Mouse (Mus musculus) forebrain, embryonic 10.5 days (tissue): ENCODE results near the gene Ddx28. TPM values are rescaled to one million over a fixed set of nuclear protein-coding genes. Genes with fewer than 3 reads are reported as not detected.
"Not testable (repeated sequence)": the region's sequence is repeated elsewhere in the genome, so short reads cannot be mapped to it uniquely, and the experiment has no call there.

ENCODE experiments used
- DNase-seq: peaks from one replicate; pipeline ENCODE4 v3.0.0-alpha.2; 2017; ENCODE audit warnings: low spot score; ENCODE audit errors: extremely low spot score
- H3K27ac ChIP-seq: fragments of 300-500 bp; sonication (generic); 2 replicates; pipeline ENCODE4 v1.5.1; 2016; ENCODE audit warnings: mild to moderate bottlenecking
- H3K27me3 ChIP-seq: fragments of 300-500 bp; sonication (generic); 2 replicates; pipeline ENCODE4 v1.6.1; 2016; ENCODE audit warnings: mild to moderate bottlenecking; ENCODE audit not compliant: poor library complexity, severe bottlenecking
- H3K36me3 ChIP-seq: fragments of 300-500 bp; sonication (generic); replicated peaks from 2 replicates; pipeline ENCODE4 v1.6.1; 2016; ENCODE audit warnings: mild to moderate bottlenecking, moderate library complexity
- H3K4me1 ChIP-seq: fragments of 300-500 bp; sonication (generic); 2 replicates; pipeline ENCODE4 v1.6.1; 2016
- H3K4me3 ChIP-seq: fragments of 300-500 bp; sonication (generic); 2 replicates; pipeline ENCODE4 v1.5.1; 2016; ENCODE audit warnings: mild to moderate bottlenecking, moderate library complexity
- H3K9me3 ChIP-seq: fragments of 300-500 bp; sonication (generic); 2 replicates; pipeline ENCODE4 v1.6.1; 2016; ENCODE audit warnings: mild to moderate bottlenecking, moderate library complexity
- WGBS: fragments of 180-500 bp; shearing (Covaris S2); methylation state at CpG from one replicate; pipeline ENCODE4 v1.1.7; 2016; 5-methylcytosine and 5-hydroxymethylcytosine counted together
- polyA plus RNA-seq: library from polyadenylated mRNA; unstranded; fragments of >200 nt; fragmentation: Nextera tagmentation; extraction: Ambion mirVana; gene quantifications from 2 replicates; pipeline ENCODE4 v1.2.1, GENCODE M21; 2016

Gene Ddx28
- polyA plus RNA-seq, 1 experiment from 2014 or later: 24.0 TPM

- whole genome bisulfite sequencing: 95% methylated on average over 11 of the region's 11 CpGs
- Histone ChIP-seq H3K36me3 (peaks cover 50% of the 10 kb centered on the region), H3K9me3 (no peaks in the 10 kb centered on the region)
Measured at GRCm38 (mm10) chr8:106046872-106047559, 35.3 kb upstream of the Ddx28 start.

GRCm38 (mm10) chr8:106044151-106044550 is 32.5 kb upstream of the Ddx28 start:
- Histone ChIP-seq H3K4me3 (no peak overlapping the region), H3K4me1 (no peaks in the 10 kb centered on the region), H3K27ac (no peak overlapping the region), H3K9me3 (no peaks in the 10 kb centered on the region), H3K27me3 (no peaks in the 10 kb centered on the region), H3K36me3 (peaks cover 38% of the 10 kb centered on the region)
- no peak for DNase-seq
- WGBS: 86% methylated on average over 3 of the region's 3 CpGs

More at GRCm38 (mm10) chr8:106046872-106047559, 35.3 kb upstream of the Ddx28 start:
- Histone ChIP-seq H3K27ac (no peak overlapping the region), H3K4me1 (no peaks in the 10 kb centered on the region), H3K4me3 (no peak overlapping the region), H3K27me3 (no peaks in the 10 kb centered on the region)
- no peak for DNase-seq

DNA sequence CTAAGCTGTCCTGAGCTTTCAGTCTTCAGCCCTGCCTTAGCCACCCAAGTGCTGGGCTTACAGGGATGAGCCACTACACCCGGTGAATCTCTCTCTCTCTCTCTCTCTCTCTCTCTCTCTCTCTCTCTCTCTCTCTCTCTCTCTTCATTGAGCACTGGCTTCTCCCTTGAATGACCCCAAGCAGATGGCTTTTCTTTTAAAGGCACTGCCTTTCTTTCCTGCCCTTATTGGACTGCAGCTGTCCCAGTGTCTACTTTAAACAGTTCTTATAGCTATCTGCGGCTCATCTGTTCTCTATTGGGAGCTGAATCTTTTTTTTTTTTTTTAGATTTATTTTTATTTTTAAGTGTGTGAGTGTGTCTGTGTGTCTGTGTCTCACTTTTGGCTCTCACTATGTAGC is 31.4 kb upstream of the Ddx28 start:
- Histone ChIP-seq H3K27ac (no peak overlapping the region), H3K9me3 (no peaks in the 10 kb centered on the region), H3K4me3 (no peak overlapping the region), H3K4me1 (no peaks in the 10 kb centered on the region), H3K27me3 (no peaks in the 10 kb centered on the region), H3K36me3 (peaks cover 36% of the 10 kb centered on the region)
- 96% methylated on average over 2 of the region's 2 CpGs for WGBS
- no peak for DNase-seq

DNA sequence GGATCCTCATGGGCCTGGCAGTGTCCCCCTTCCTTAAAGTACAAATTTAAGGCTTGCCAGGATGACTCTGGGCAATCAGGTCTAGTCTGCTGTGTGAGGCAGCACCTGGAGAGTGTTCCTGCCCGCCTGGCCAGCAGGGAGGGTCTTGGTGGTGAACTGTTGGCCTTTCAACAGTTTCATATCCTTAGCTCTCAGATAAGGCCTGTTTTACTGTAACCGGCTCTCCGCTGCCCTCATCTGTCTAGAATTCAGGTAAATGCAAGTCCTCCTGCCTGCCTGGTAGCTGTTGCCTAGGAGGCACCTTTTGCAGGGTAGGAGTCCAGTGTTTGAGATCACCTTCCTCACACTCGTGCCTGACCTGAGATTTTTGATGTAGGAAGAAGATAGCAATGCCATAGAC is 28.5 kb upstream of the Ddx28 start:
- peaks cover 30% of the 10 kb centered on the region for H3K36me3 ChIP-seq
- no peaks in the 10 kb centered on the region for H3K4me1 ChIP-seq
- H3K27ac ChIP-seq: no peak overlapping the region
- no peaks in the 10 kb centered on the region for H3K9me3 ChIP-seq
- no peak for DNase-seq
- WGBS: 87% methylated on average over 4 of the region's 4 CpGs
- H3K4me3 ChIP-seq: no peak overlapping the region
- no peaks in the 10 kb centered on the region for H3K27me3 ChIP-seq

DNA sequence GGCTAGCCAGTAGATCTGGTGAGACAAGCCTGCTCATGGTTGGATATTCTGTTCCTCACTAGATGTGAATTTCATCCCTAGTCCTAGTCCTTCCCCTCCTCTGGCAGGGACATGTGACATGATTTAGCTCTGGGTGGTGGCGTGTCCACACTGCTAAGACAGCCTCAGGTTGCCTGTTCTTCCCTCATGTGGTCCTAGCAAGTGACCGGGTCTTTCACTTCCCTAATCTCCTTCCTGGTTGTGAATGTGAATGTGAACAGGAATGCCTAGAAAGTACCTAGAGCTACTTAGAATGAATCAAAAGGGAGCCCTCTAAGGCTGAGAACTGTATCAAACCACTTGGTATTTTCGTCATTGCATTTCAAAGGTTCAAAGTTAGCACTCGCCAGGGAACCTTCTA is 27.9 kb upstream of the Ddx28 start:
- WGBS: 83% methylated on average over 4 of the region's 4 CpGs
- H3K4me1 ChIP-seq: no peaks in the 10 kb centered on the region
- no peak for DNase-seq
- H3K9me3 ChIP-seq: no peaks in the 10 kb centered on the region
- H3K27ac ChIP-seq: no peak overlapping the region
- H3K36me3 ChIP-seq: peaks cover 26% of the 10 kb centered on the region
- H3K4me3 ChIP-seq: no peak overlapping the region
- H3K27me3 ChIP-seq: no peaks in the 10 kb centered on the region

DNA sequence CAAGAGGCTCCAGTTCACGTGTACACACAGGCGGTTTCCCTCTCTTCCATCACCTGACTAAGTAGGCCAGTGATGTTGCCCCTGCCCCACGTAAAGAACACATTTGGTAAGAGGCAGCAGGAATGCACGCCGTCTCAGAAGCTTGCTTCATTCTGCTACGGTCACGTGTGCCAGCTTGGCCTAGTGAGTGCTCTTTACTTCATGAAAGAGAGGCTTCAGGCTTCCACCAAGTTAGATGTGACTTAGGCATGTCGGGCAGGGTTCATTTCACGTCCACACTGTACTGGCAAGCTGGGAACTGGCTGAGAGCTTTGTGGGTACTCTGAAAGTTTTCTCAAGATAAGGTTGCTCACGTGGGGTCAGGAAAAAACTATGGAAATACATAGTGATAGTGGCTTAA is 27.0 kb upstream of the Ddx28 start:
- no peaks in the 10 kb centered on the region for H3K9me3 ChIP-seq
- H3K4me1 ChIP-seq: no peaks in the 10 kb centered on the region
- peaks cover 27% of the 10 kb centered on the region for H3K36me3 ChIP-seq
- DNase-seq: no peak
- no peak overlapping the region for H3K27ac ChIP-seq
- no peaks in the 10 kb centered on the region for H3K27me3 ChIP-seq
- no peak overlapping the region for H3K4me3 ChIP-seq
- 92% methylated on average over 10 of the region's 10 CpGs for WGBS

DNA sequence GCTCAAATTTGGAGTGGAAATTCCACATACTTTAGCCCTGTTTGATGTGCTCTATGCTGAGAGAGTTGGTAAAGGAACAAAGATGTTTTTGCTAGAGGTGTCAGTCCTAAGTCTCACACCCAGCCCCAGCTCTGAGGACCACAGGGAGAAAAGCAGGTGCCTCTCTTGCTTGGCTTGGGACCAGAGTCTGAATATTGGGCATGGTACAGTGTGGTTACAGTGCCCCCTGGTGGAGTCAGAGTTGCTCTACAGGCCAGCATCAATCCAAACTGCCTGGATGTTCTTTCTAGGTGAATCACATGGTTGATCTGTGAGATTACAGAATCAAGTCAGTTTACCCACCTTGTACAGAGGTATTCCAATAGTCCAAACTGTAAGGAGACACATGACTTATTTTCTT is 10.8 kb upstream of the Ddx28 start:
- Histone ChIP-seq H3K4me1 (no peaks in the 10 kb centered on the region), H3K9me3 (no peaks in the 10 kb centered on the region), H3K27me3 (no peaks in the 10 kb centered on the region), H3K4me3 (no peak overlapping the region), H3K36me3 (peaks cover 43% of the 10 kb centered on the region), H3K27ac (no peak overlapping the region)
- peak; percentile 64 for DNase-seq

DNA sequence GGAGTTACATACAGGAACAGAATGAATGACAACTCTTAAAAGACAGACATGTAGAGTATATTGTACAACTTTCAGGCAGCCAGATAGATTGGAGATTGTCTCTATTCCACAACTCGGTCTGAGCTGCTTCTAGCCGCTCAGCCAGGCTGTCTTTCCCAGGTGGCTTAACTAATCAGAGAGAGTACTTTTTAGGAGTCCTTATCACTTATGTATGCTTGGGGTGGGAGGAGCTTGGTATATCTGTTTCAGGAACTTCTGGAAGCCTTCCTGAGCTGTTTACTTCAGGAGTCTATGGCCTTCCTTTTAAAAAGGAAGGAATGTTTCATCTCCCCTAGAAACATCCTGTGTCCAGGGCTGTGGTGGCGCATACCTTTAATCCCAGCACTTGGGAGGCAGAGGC is 6.4 kb upstream of the Ddx28 start:
- DNase-seq: no peak
- Histone ChIP-seq H3K27me3 (no peaks in the 10 kb centered on the region), H3K9me3 (no peaks in the 10 kb centered on the region), H3K4me1 (no peaks in the 10 kb centered on the region), H3K4me3 (no peak overlapping the region), H3K36me3 (peaks cover 43% of the 10 kb centered on the region), H3K27ac (no peak overlapping the region)
- WGBS: 90% methylated on average over 3 of the region's 3 CpGs

- WGBS: 95% methylated on average over 7 of the region's 7 CpGs
- Histone ChIP-seq H3K9me3 (no peaks in the 10 kb centered on the region), H3K4me1 (peaks cover under 1% of the 10 kb centered on the region; the same call in 1 of the 2 replicates), H3K27me3 (no peaks in the 10 kb centered on the region), H3K36me3 (peaks cover 43% of the 10 kb centered on the region), H3K4me3 (no peak overlapping the region), H3K27ac (no peak overlapping the region)
- DNase-seq: no peak
Measured at GRCm38 (mm10) chr8:106017130-106017529, 5.4 kb upstream of the Ddx28 start.

DNA sequence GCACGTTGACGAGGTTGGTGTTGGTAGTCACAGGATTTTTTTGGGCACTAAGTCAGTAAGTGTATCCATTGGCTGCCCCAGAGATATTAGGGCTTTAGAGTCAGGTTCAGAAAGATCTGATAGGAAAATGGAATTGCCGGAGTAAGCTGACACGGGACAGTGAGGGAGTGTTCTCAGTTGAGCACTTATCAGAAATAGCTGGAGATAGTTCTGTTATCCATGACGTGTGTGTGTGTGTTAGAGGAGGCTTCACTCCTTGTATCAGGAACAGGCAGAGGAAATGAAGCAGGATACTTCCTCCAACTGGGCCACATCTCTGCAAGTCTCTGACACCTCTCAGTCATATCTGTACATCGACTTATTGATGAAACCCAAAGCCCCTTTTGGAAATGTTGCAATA is 4.6 kb upstream of the Ddx28 start:
- no peak for DNase-seq
- Histone ChIP-seq H3K27ac (no peak overlapping the region), H3K27me3 (no peaks in the 10 kb centered on the region), H3K4me1 (peaks cover 8% of the 10 kb centered on the region), H3K36me3 (peaks cover 40% of the 10 kb centered on the region), H3K9me3 (no peaks in the 10 kb centered on the region), H3K4me3 (no peak overlapping the region)
- WGBS: 91% methylated on average over 6 of the region's 6 CpGs

GRCm38 (mm10) chr8:106012203-106012602 is 521 bp upstream of the Ddx28 start:
- Histone ChIP-seq H3K4me3 (peak overlapping the region; percentile 87), H3K4me1 (peaks cover 25% of the 10 kb centered on the region), H3K36me3 (peaks cover 34% of the 10 kb centered on the region)
- 83% methylated on average over 8 of the region's 8 CpGs for WGBS
- H3K27ac ChIP-seq, DNase-seq, H3K9me3 ChIP-seq, H3K27me3 ChIP-seq: not testable (repeated sequence)

- H3K36me3 ChIP-seq: peaks cover 25% of the 10 kb centered on the region
- peak overlapping the region; percentile 87 for H3K4me3 ChIP-seq
- no peaks in the 10 kb centered on the region for H3K9me3 ChIP-seq
- peak overlapping the region; percentile 93 for H3K27ac ChIP-seq
- WGBS: 2% methylated on average over 74 of the region's 74 CpGs
- H3K4me1 ChIP-seq: peaks cover 25% of the 10 kb centered on the region
- H3K27me3 ChIP-seq: no peaks in the 10 kb centered on the region
- peak; percentile 91 for DNase-seq
Measured at GRCm38 (mm10) chr8:106010748-106011642, 687 bp downstream of the Ddx28 start.

DNA sequence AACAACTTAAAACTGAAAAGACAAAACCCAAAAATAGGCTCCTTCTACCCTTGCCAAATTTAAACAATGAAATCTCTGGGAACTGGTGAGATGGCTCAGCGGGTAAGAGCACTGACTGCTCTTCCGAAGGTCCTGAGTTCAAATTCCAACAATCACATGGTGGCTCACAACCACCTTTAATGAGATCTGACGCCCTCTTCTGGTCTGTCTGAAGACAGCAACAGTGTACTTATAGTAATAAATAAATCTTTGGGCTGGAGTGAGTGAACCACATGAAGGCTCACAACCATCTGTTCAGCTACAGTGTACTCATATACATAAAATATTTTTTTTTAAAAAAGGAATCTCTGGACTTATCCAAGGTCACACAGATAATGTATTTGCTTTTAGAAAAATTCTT is 3.8 kb downstream of the Ddx28 start:
- H3K27ac ChIP-seq, H3K4me3 ChIP-seq, H3K9me3 ChIP-seq, H3K27me3 ChIP-seq, DNase-seq: not testable (repeated sequence)
- Histone ChIP-seq H3K36me3 (peaks cover 18% of the 10 kb centered on the region), H3K4me1 (peaks cover 25% of the 10 kb centered on the region)
- 72% methylated on average over 3 of the region's 3 CpGs for WGBS
